Mouse (Mus musculus) small intestine, adult 2 months (tissue): ENCODE data around the gene Ruvbl2.

ENCODE experiments used
- CTCF ChIP-seq: fragments of 200-500 bp; IDR thresholded peaks from 2 replicates; pipeline ENCODE4 v1.5.1; 2012; ENCODE audit warnings: low read depth, mild to moderate bottlenecking, control low read depth, inconsistent platforms, low read length, moderate library complexity, mixed read lengths; ENCODE audit not compliant: insufficient replicate concordance, insufficient read length; ENCODE audit errors: extremely low read depth
- POLR2A ChIP-seq: fragments of 200-500 bp; IDR thresholded peaks from 2 replicates; pipeline ENCODE4 v1.6.1; 2012; ENCODE audit warnings: low read depth, mild to moderate bottlenecking, control low read depth, inconsistent platforms, low read length, moderate library complexity

- TF ChIP-seq CTCF (no peak), POLR2A (no peak)
These were observed 18.9 kb upstream of the Ruvbl2 start for GRCm38 (mm10) chr7:45456721-45457203.
